Mouse (Mus musculus) MEL (cell line): ENCODE measurements around the gene Slc4a1. TPM values are rescaled to one million over a fixed set of nuclear protein-coding genes. Genes with fewer than 3 reads are reported as not detected.

ENCODE experiments used
- DNase-seq: peaks from one replicate; pipeline ENCODE4 v3.0.0; 2011; ENCODE audit warnings: low read depth, low spot score
- H3K27ac ChIP-seq: 2 replicates; pipeline ENCODE4 v1.5.1; 2012; ENCODE audit warnings: low read depth, mild to moderate bottlenecking, control low read depth, low read length, moderate library complexity; ENCODE audit not compliant: control insufficient read depth
- H3K27me3 ChIP-seq, 2 experiments: fragments of 150-350 bp in 1 of 2; sonication (generic) in 1 of 2; 2 replicates each; pipeline ENCODE4 v1.6.1; 2012; ENCODE audit warnings: low read length in 2 of 2, mild to moderate bottlenecking in 2 of 2, improper control_type of control experiment in 1 of 2, moderate library complexity in 1 of 2; ENCODE audit not compliant: insufficient read depth in 2 of 2, control insufficient read depth in 1 of 2
- H3K36me3 ChIP-seq, 2 experiments: 2 replicates each; pipeline ENCODE4 v1.6.1; 2012 to 2014; ENCODE audit warnings: low read length in 2 of 2, improper control_type of control experiment in 1 of 2, inconsistent platforms in 1 of 2, mild to moderate bottlenecking in 1 of 2; ENCODE audit not compliant: insufficient read depth in 2 of 2, control insufficient read depth in 1 of 2
- H3K4me1 ChIP-seq, 2 experiments: fragments of 150-350 bp in 1 of 2; sonication (generic) in 1 of 2; 2 replicates each; pipeline ENCODE4 v1.6.1; 2012; ENCODE audit warnings: low read length in 2 of 2, improper control_type of control experiment in 1 of 2, mild to moderate bottlenecking in 1 of 2; ENCODE audit not compliant: insufficient read depth in 2 of 2, control insufficient read depth in 1 of 2
- H3K4me3 ChIP-seq, 2 experiments: fragments of 150-350 bp in 1 of 2; sonication (generic) in 1 of 2; 2 replicates each; pipeline ENCODE4 v1.5.1; 2012; ENCODE audit warnings: low read depth in 2 of 2, low read length in 2 of 2, mild to moderate bottlenecking in 2 of 2, moderate library complexity in 2 of 2, control low read depth in 1 of 2, improper control_type of control experiment in 1 of 2; ENCODE audit not compliant: control insufficient read depth in 1 of 2, insufficient read depth in 1 of 2
- H3K79me2 ChIP-seq: 2 replicates; pipeline ENCODE4 v1.6.1; 2012; ENCODE audit warnings: mild to moderate bottlenecking, low read length, moderate library complexity; ENCODE audit not compliant: control insufficient read depth, poor library complexity, insufficient read depth
- H3K9ac ChIP-seq: 2 replicates; pipeline ENCODE4 v1.6.1; 2012; ENCODE audit warnings: low read depth, mild to moderate bottlenecking, control low read depth, low read length, moderate library complexity; ENCODE audit not compliant: control insufficient read depth, poor library complexity, severe bottlenecking
- H3K9me3 ChIP-seq: fragments of 150-350 bp; sonication (generic); replicated peaks from 2 replicates; pipeline ENCODE4 v1.6.1; 2012; ENCODE audit warnings: mild to moderate bottlenecking, low read length, improper control_type of control experiment, moderate library complexity; ENCODE audit not compliant: insufficient read depth
- E2F4 ChIP-seq: IDR thresholded peaks from 2 replicates; pipeline ENCODE4 v1.6.1; 2011; ENCODE audit warnings: low read depth, low read length, improper control_type of control experiment, borderline replicate concordance
- ETS1 ChIP-seq: IDR thresholded peaks from 2 replicates; pipeline ENCODE4 v1.6.1; 2012; ENCODE audit warnings: low read depth, mild to moderate bottlenecking, inconsistent platforms, low read length, improper control_type of control experiment, moderate library complexity
- GATA1 ChIP-seq: IDR thresholded peaks from 2 replicates; pipeline ENCODE4 v1.6.1; 2011; ENCODE audit warnings: low read depth, low read length, improper control_type of control experiment
- HCFC1 ChIP-seq: IDR thresholded peaks from 2 replicates; pipeline ENCODE4 v1.6.1; 2012; ENCODE audit warnings: low read depth, mild to moderate bottlenecking, inconsistent platforms, low read length, improper control_type of control experiment, moderate library complexity
- JUND ChIP-seq: IDR thresholded peaks from 2 replicates; pipeline ENCODE4 v1.6.1; 2011; ENCODE audit warnings: low read depth, mild to moderate bottlenecking, improper control_type of control experiment, low read length
- KAT2A ChIP-seq: conservative IDR thresholded peaks from 2 replicates; pipeline ENCODE4 v1.6.1; 2012; ENCODE audit warnings: low read depth, low read length, improper control_type of control experiment, inconsistent platforms
- MAFK ChIP-seq: IDR thresholded peaks from 2 replicates; pipeline ENCODE4 v1.6.1; 2011; ENCODE audit warnings: low read depth, mild to moderate bottlenecking, low read length, improper control_type of control experiment, borderline replicate concordance
- MAX ChIP-seq: IDR thresholded peaks from 2 replicates; pipeline ENCODE4 v1.6.1; 2011; ENCODE audit warnings: low read length, improper control_type of control experiment
- MEF2A ChIP-seq: IDR thresholded peaks from 2 replicates; pipeline ENCODE4 v1.6.1; 2014; ENCODE audit warnings: low read depth, mild to moderate bottlenecking, inconsistent platforms, low read length, improper control_type of control experiment; ENCODE audit not compliant: poor library complexity, insufficient replicate concordance, severe bottlenecking; ENCODE audit errors: extremely low read depth
- MYC ChIP-seq: IDR thresholded peaks from 2 replicates; pipeline ENCODE4 v1.6.1; 2011; ENCODE audit warnings: low read depth, mild to moderate bottlenecking, low read length, improper control_type of control experiment, moderate library complexity
- NELFE ChIP-seq: IDR thresholded peaks from 2 replicates; pipeline ENCODE4 v1.6.1; 2011; ENCODE audit warnings: low read depth, low read length, improper control_type of control experiment
- POLR2A ChIP-seq, 2 experiments: IDR thresholded peaks; 2 replicates each; pipeline ENCODE4 v1.6.1; 2011 to 2012; ENCODE audit warnings: low read length in 2 of 2, mild to moderate bottlenecking in 2 of 2, control low read depth in 1 of 2, improper control_type of control experiment in 1 of 2, low read depth in 1 of 2, moderate library complexity in 1 of 2; ENCODE audit not compliant: control insufficient read depth in 1 of 2, insufficient read depth in 1 of 2, poor library complexity in 1 of 2
- SIN3A ChIP-seq: IDR thresholded peaks from 2 replicates; pipeline ENCODE4 v1.6.1; 2012; ENCODE audit warnings: low read length, improper control_type of control experiment, inconsistent platforms
- SMC3 ChIP-seq: IDR thresholded peaks from 2 replicates; pipeline ENCODE4 v1.6.1; 2011; ENCODE audit warnings: low read depth, low read length, improper control_type of control experiment
- TBP ChIP-seq: IDR thresholded peaks from 2 replicates; pipeline ENCODE4 v1.8.0; 2011; ENCODE audit warnings: low read depth, low read length, improper control_type of control experiment
- TCF12 ChIP-seq: IDR thresholded peaks from 2 replicates; pipeline ENCODE4 v1.6.1; 2014; ENCODE audit warnings: low read depth, mild to moderate bottlenecking, inconsistent platforms, low read length, improper control_type of control experiment, moderate library complexity
- UBTF ChIP-seq: IDR thresholded peaks from 2 replicates; pipeline ENCODE4 v1.6.1; 2012; ENCODE audit warnings: low read depth, mild to moderate bottlenecking, inconsistent platforms, low read length, improper control_type of control experiment, moderate library complexity, borderline replicate concordance; ENCODE audit not compliant: insufficient read depth
- USF1 ChIP-seq: IDR thresholded peaks from 2 replicates; pipeline ENCODE4 v1.6.1; 2014; ENCODE audit warnings: low read depth, mild to moderate bottlenecking, inconsistent platforms, low read length, improper control_type of control experiment, moderate library complexity
- ZMIZ1 ChIP-seq: IDR thresholded peaks from 2 replicates; pipeline ENCODE4 v1.6.1; 2012; ENCODE audit warnings: low read depth, mild to moderate bottlenecking, inconsistent platforms, low read length, improper control_type of control experiment, moderate library complexity
- ZNF384 ChIP-seq: IDR thresholded peaks from 2 replicates; pipeline ENCODE4 v1.6.1; 2012; ENCODE audit warnings: low read depth, mild to moderate bottlenecking, inconsistent platforms, low read length, improper control_type of control experiment
- polyA plus RNA-seq, 2 experiments: library from polyadenylated mRNA; stranded (reverse) in 1 of 2; unstranded in 1 of 2; fragments of >175 nt in 1 of 2; fragments of >200 nt in 1 of 2; gene quantifications; 2 replicates each; pipeline versions ENCODE4 v1.2.1 to v1.2.4; 2012; ENCODE audit warnings: low replicate concordance in 2 of 2, low read depth in 1 of 2; ENCODE audit not compliant: insufficient read length in 2 of 2, insufficient read depth in 1 of 2, missing spikeins in 1 of 2
- total RNA-seq: library from RNA; depleted of rRNA; stranded (reverse); fragments of 300-350 nt; gene quantifications from 2 replicates; pipeline ENCODE4 v1.2.3, GENCODE M21; 2012

The Slc4a1 gene
- total and polyA plus RNA-seq, 3 experiments, result 0.23 to 0.35 TPM; not detected in 1

- Histone ChIP-seq H3K79me2 (no peaks in the 10 kb centered on the region), H3K27me3 (peaks cover 4% of the 10 kb centered on the region in 2 experiments; a peak in 3 of 4 replicates)
Measured at GRCm38 (mm10) chr11:102346926-102347325, 19.1 kb downstream of the Slc4a1 start.

GRCm38 (mm10) chr11:102344458-102344857 is 21.5 kb downstream of the Slc4a1 start:
- DNase-seq, result no peak
- H3K9me3 ChIP-seq, result no peaks in the 10 kb centered on the region
- H3K27ac ChIP-seq, result no peak overlapping the region
- H3K4me3 ChIP-seq, result no peak overlapping the region
- peaks cover 4% of the 10 kb centered on the region in 2 experiments for H3K27me3 ChIP-seq
- H3K9ac ChIP-seq, result no peak overlapping the region
- H3K36me3 ChIP-seq, result no peaks in the 10 kb centered on the region
- no peaks in the 10 kb centered on the region for H3K79me2 ChIP-seq
- H3K4me1 ChIP-seq, result peaks cover 0 to 2% of the 10 kb centered on the region in 2 experiments; a peak in 1 of 4 replicates
- no peak for TF ChIP-seq GATA1
- TF ChIP-seq ZNF384, result no peak
- no peak for TF ChIP-seq MAX

More at GRCm38 (mm10) chr11:102346926-102347325, 19.1 kb downstream of the Slc4a1 start:
- Histone ChIP-seq H3K9me3 (no peaks in the 10 kb centered on the region), H3K27ac (no peak overlapping the region), H3K4me1 (peaks cover 0 to 6% of the 10 kb centered on the region in 2 experiments; a peak in 1 of 4 replicates), H3K36me3 (no peaks in the 10 kb centered on the region), H3K9ac (no peak overlapping the region), H3K4me3 (no peak overlapping the region)
- TF ChIP-seq POLR2A (IDR thresholded peaks at IDR 0.05; ENCODE audit: control insufficient read depth in 1 of 2, insufficient read depth in 1 of 2, low read depth in 1 of 2, low read length in 2 of 2, poor library complexity in 1 of 2), result no peak
- TF ChIP-seq MAFK, result no peak
- TF ChIP-seq KAT2A, result no peak
- TF ChIP-seq UBTF, result no peak
- no peak for TF ChIP-seq SMC3
- no peak for TF ChIP-seq TCF12
- TF ChIP-seq TBP, result no peak
- TF ChIP-seq MAX, result no peak
- TF ChIP-seq ZMIZ1, result no peak
- TF ChIP-seq MEF2A, result no peak
- no peak for TF ChIP-seq HCFC1
- TF ChIP-seq GATA1, result no peak
- no peak for TF ChIP-seq ETS1
- TF ChIP-seq ZNF384, result no peak
- TF ChIP-seq E2F4, result no peak
- TF ChIP-seq SIN3A, result no peak
- TF ChIP-seq JUND, result no peak
- no peak for TF ChIP-seq MYC
- TF ChIP-seq USF1, result no peak
- no peak for TF ChIP-seq NELFE
- no peak for DNase-seq
